Mouse (Mus musculus): Measurements from ENCODE around the gene Hirip3.

GRCm38 (mm10) chr7:126914844-126915243 is 53.1 kb downstream of the Hirip3 start:
- TF ChIP-seq CTCF (conservative IDR thresholded peaks at IDR 0.05; ENCODE audit: low read length): no peak
- TF ChIP-seq POU5F1 (IDR thresholded peaks at IDR 0.05; ENCODE audit: borderline replicate concordance, low read length): no peak
- TF ChIP-seq NANOG (IDR thresholded peaks at IDR 0.05; ENCODE audit: borderline replicate concordance, low read length): no peak
